Mouse (Mus musculus): ENCODE data around the gene Zfp575.
"Not testable (repeated sequence)": the region's sequence is repeated elsewhere in the genome, so short reads cannot be mapped to it uniquely, and the experiment has no call there.

Gene Zfp575

GRCm38 (mm10) chr7:24587330-24588105 is at the start of gene Zfp575, which contains the start of gene Ethe1:
Zfp575 (minus strand) TSS chr7:24587641.
Ethe1 (plus strand) TSS chr7:24587543.
- DNase-seq = peak; percentile 89

DNA sequence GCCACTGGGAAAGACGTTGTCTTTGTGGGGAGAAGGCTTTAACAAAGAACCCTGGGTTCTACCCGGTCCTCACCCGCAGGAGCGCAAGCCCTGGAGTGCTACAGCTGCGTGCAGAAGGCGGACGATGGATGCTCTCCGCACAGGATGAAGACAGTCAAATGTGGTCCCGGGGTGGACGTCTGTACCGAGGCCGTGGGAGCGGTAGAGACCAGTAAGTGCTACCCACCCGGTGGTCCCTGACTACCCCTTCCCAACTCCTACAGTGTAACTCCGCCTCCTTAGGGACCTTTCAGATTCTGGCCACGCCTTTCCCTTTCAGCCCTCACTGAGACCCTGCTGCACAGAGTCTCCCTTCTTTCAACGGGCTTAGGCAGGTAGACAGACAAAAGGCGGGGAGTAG is 49.6 kb upstream of the Zfp575 start:
- no peak for DNase-seq

DNA sequence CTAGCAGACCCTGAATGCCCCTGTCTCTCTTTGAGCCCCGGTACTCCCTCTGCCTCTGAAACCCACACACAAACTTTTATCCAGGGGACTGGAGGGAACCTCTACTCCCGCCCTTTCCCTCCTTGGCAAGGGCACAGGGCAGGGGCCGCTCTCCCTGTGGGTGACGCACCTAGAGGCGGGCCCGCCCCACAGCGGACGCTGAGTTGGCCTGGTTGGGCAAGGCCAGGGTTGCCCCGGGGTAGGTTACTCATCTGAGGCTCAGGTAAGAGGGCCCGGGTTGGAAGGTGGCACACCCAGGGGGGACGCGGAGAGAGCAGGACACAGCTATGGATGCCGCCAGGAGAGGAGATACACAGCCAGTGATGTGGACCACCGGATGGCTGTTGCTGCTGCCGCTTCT is 48.8 kb upstream of the Zfp575 start, which contains the start of gene Lypd3:
Gene Lypd3 (plus strand): TSS at position 287 of the 400 bp plus-strand sequence.
- DNase-seq = no peak

DNA sequence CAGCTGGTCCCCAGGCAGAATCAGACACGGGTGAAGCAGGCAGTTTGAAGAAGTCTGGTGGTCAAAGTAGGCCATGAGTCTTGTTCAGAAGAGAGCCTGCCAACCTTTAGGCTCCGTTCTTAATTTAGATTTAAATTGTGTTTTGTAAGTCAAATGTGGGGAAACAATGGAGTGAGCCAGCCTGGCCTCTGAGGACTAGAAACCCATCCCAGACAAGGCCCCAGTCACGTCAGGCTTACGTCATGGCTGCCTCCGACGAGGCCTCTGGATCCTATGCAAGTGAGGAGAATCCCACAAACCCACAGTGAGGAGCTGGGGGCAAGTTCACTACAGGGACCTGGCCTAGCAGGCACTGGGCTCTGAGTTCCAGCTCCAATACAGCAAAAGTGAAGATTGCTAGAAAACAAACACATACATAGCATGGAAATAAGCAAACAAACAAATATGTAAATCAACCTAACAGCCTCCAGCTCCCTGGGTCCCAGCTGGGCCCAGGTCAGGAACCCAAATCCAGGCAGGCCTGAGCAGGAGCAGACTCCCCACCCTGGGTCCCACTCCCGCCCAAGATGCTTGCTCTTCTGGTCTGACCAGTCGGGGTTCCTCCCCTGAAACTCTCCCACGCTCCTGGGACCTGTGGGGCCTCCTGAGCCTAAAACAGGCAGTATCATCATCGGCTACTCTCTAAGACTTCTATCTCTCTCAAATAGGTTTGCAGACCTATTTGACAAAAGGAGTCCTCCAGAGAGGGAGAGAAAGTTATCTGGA is 42.9 kb upstream of the Zfp575 start:
- no peak for DNase-seq

DNA sequence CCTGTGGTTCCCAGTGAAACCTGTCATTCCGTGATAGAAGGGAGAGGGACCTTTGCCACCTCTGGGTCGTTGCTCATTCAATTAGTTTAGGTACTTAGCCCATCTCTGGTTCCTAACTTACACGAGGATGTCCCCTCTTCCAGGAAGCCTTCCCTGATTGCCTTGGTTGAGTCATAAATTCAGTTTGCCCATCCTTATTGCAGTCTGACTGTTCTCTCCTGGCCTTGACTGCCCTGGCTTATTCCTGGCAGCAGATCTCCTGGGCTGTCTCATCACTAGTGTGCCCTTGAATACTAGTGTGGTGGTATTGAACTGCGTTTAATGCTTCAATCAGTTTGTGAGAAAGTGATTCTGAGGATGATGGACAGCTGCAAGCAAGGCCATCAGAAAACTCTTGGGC is 42.2 kb upstream of the Zfp575 start:
- no peak for DNase-seq

DNA sequence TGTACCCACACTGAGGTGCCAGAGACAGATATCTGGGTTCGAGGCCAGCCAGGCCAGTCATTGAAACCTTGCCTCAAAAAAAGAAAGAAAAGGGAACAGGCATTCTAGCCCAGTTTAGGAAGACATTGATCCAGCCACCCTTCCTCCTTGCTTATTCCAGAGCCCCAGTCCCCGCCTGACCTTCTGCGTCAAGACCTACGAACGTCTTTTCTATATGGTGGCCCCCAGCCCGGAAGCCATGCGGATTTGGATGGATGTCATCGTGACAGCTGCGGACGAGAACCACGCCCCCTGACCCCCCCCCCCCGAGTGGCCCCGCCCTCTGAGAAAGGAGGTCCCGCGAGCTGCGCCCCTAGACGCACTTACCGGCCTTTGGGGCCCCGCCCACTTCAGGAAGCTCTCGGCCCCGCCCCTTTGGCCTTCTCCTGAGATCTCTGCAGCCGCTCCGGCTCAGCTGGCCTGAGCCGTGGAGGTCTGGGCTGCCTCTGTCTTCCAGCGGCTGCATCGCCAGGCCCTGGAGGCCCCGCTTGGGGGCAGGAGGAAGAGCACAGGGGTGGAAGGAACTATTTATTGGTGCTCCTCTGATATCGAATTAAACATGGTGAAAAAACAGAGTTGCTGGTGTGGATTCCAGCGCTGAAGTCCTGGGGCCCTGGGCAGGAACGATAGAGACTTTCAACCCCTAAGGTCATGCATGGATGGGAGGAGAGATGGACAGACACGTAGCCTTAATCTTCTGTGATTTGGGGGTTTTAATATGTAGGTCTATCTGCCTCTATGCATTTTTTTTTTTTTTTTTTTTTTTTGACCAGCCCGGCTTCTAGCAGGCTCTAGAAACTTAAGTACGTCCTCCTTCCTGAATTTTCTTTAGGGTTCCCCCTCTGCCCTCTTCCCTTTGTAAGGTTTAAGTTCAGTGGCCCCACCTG is 41.5 kb upstream of the Zfp575 start:
- DNase-seq = peak; percentile 33

- DNase-seq = no peak
These were observed 35.5 kb upstream of the Zfp575 start for GRCm38 (mm10) chr7:24622967-24623366.

- DNase-seq = no peak
These were observed 33.8 kb upstream of the Zfp575 start for GRCm38 (mm10) chr7:24621193-24621592.

GRCm38 (mm10) chr7:24619671-24620397 is 32.4 kb upstream of the Zfp575 start:
- no peak for DNase-seq

GRCm38 (mm10) chr7:24618374-24618773 is 30.9 kb upstream of the Zfp575 start:
- DNase-seq = not testable (repeated sequence)

- DNase-seq = no peak
These were observed 30.3 kb upstream of the Zfp575 start for GRCm38 (mm10) chr7:24617763-24618162.

DNA sequence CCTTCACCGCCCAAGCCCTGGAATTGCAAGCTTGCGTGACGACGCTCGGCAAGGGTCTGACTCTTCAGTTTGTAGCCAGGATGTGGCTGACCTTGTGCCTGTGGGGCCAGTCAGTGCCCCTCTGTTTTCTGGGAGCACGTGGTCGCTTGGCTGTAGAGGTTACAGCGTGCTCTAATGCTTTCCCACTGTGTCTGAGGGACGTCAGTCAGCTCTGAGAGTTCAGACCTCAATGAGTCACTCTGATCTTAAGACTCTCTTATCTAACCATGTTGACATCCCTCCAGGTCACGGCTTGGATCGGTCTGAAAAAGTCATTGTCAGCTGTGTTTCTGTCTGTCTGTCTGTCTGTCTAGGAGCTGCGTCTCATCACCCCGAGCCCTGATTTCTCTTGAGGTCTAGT is 27.4 kb upstream of the Zfp575 start:
- no peak for DNase-seq

DNA sequence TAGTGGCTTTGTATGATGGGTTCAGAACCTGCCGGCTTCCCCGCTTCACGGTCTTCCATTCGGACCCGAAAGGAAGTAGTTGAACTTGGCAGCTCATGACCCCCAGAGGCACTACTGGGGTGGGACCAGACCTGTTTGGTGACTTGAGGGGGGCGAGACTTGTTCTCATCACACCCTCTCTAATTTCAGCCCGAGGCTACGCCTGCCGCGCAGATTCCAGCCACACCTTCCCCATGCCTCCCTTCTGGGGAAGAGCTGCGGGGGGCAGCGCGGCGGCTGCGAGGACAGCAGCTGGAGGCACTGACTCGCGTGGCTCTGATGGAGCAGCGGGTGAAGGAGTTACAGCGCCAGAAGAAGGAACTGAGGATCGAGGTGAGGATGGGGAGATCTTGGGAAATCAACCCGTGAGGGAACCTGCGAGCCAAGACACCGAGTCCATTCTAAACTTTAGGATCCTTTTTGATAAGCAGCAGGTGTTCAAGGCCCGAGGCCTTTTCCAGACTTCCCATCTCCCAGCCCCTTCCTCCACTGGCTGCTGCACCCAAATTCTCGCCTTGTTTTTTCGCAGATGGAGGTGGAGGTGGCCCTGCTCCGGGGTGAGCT is 25.0 kb upstream of the Zfp575 start:
- no peak for DNase-seq

DNA sequence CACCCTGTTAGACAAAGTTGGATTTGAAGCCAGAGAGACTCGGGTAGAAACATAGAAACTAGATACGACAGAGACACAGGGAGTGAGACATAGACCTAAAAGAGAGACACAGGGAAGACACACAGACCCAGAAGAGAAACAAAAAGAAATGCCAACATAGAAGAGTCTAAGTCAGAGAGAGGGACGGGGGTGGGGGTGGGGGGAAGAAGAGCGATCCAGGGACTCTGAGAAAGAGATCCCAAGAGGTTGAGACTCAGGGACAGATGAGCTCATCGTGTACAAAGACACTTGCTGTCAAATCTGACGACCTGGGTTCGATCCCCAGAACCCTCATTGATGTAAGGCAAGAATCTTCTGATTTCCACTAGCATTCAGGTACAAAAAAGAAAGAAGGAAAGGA is 24.3 kb upstream of the Zfp575 start:
- no peak for DNase-seq

DNA sequence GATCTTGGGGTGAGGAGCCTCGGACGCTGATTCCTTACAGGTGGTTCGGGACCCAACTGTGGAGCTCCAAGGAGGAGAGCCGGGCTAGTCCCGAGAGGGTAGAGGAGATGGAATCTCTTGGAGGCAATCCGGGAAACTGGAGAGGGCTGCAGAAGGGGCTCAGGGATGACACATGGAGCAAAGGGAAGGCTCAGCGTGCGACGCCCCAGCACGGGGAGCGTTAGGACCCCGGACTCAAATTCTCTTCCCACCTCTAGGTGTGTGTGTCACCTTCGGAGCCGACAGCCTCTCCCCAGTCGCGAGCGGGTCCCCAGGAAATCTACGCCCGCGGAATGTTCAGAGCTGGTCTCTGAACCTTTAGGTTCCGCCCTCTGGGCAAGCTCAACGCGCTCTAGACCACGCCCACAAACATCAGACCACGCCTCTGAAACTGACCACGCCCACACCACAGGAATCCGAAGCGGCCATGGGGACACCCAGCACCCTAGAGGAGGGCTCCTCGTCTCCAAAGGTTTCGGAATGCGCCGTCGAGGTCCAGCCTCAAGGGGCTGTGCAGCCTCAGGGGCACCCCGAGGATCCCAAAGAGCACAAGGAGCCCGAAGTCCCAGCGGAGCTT is 23.5 kb upstream of the Zfp575 start:
- peak; percentile 31 for DNase-seq

DNA sequence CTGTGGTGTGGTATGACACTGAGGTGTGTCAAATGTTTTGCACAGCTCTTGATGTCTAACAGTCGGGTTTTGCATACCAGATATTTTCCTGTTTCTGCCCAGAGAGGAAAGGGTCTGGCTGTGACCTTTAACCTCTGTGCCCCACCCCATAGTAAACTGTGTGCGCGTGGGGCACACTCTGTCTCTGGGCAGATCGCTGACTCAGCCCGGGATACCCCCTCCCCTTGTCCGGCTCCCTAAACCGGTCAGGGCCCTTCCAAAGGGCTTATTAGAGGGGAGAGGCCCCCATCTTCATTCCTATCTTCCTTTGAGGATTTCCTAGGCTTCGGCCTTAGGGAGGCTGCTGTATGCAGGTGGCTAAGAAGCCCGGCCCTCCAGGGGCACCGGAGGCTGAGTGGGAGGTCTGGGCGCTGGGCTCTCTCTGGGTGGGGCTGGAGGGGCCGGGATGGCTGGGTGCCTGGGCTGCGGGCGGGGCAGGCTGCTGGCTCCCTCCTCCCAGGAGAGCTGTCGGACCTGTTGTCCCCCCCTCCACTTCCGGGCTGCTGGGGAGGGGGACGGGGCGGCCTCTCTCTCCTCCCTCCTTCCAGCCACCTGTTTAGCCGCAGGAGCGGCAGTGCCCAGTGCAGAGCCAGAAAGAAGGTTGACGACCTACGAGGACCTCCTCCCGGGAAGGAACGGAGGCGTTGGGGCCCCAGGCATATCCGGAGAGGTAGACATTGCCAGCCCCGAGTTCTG is 22.9 kb upstream of the Zfp575 start, which contains the start of gene Phldb3:
Gene Phldb3 (plus strand): TSS at position 620 of the 735 bp plus-strand sequence.
- DNase-seq = no peak

GRCm38 (mm10) chr7:24608561-24608960 is 21.1 kb upstream of the Zfp575 start:
- no peak for DNase-seq

DNA sequence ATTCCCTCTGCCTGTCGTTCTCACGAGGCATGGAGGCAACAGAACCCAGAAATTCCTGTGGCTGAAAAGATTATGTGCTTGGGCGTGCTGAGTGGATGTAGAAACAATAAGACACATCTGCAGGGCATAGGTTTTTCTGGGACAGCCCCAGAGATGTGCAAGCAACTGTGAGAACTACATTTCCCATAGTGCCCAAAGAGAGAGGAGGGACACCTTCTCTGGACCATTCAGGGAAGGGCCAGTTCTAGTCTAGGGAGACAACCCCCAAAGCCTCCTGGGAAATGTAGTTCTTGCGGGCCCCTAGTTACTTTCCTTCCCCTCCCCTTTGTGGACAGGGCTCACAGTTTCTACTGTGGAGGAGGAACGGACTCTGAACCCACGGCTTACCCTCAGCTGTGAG is 20.6 kb upstream of the Zfp575 start:
- DNase-seq = no peak

DNA sequence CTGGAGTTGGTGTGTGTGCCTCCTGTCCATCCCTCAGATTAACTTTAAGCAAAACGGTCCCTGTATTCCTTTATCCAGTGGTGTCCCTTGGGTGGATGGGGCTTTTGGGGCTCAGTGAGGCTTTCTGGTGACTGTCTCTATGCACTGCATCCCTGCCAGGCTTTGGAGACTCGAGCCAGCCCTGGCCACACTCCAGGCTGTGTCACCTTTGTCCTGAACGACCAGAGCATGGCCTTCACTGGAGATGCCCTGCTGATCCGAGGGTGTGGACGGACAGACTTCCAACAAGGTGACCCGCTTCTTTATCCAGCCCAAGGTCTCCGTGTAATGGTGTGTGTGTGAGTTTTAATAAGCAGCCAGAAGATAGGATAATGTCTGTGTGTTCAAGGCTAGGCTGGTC is 18.6 kb upstream of the Zfp575 start:
- no peak for DNase-seq

DNA sequence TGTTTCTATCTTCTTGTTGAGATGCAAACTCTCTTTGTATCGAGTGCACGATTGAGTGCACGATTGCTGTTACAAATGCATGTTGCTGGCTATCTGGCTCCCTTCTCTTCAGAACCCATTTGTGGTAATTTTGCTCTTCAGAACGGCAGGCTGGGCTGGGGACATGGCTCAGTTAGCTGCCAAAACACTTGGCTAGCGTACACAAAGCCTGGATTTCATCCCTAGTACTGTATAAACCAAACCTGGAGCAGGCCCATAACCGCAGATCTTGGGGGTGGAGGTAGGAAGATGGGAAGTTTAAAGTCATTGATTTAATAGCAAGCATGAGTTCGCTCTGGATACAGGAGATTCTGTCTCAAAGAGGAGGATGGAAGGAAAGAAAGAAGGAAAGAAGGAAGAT is 18.1 kb upstream of the Zfp575 start:
- DNase-seq = no peak

All from right cerebral cortex, adult 18-20 months (tissue).